Mouse (Mus musculus) hindbrain, embryonic 15.5 days (tissue): ENCODE data around the gene Mcat. TPM values are rescaled to one million over a fixed set of nuclear protein-coding genes. Genes with fewer than 3 reads are reported as not detected.

Source experiments
- ATAC-seq: fragments of 200-750 bp; cut with Nextera tagmentation; 2 replicates; pipeline ENCODE4 v1.8.0; 2017; ENCODE audit warnings: low read depth, moderate number of reproducible peaks, moderate TSS enrichment; ENCODE audit not compliant: low FRiP score
- H3K27ac ChIP-seq: fragments of 300-500 bp; sonication (generic); replicated peaks from 2 replicates; pipeline ENCODE4 v1.5.1; 2015; ENCODE audit warnings: mild to moderate bottlenecking, inconsistent platforms
- H3K27me3 ChIP-seq: fragments of 300-500 bp; sonication (generic); 2 replicates; pipeline ENCODE4 v1.6.1; 2015; ENCODE audit warnings: control low read depth, inconsistent platforms
- H3K36me3 ChIP-seq: fragments of 300-500 bp; sonication (generic); 2 replicates; pipeline ENCODE4 v1.6.1; 2015; ENCODE audit warnings: control low read depth, inconsistent platforms
- H3K4me1 ChIP-seq: fragments of 300-500 bp; sonication (generic); replicated peaks from 2 replicates; pipeline ENCODE4 v1.6.1; 2015; ENCODE audit warnings: control low read depth, inconsistent platforms
- H3K4me2 ChIP-seq: fragments of 300-500 bp; sonication (generic); 2 replicates; pipeline ENCODE4 v1.6.1; 2015; ENCODE audit warnings: moderate library complexity, mild to moderate bottlenecking, inconsistent platforms
- H3K4me3 ChIP-seq: fragments of 300-500 bp; sonication (generic); 2 replicates; pipeline ENCODE4 v1.5.1; 2015; ENCODE audit warnings: mild to moderate bottlenecking, inconsistent platforms
- H3K9ac ChIP-seq: fragments of 300-500 bp; sonication (generic); 2 replicates; pipeline ENCODE4 v1.6.1; 2015; ENCODE audit warnings: inconsistent platforms
- H3K9me3 ChIP-seq: fragments of 300-500 bp; sonication (generic); 2 replicates; pipeline ENCODE4 v1.6.1; 2016; ENCODE audit warnings: control low read depth, inconsistent platforms
- WGBS: fragments of 180-500 bp; shearing (Covaris S2); methylation state at CpG from one replicate; pipeline ENCODE4 v1.1.7; 2015; 5-methylcytosine and 5-hydroxymethylcytosine counted together
- polyA plus RNA-seq: library from polyadenylated mRNA; unstranded; fragments of >200 nt; fragmentation: Nextera tagmentation; extraction: Ambion mirVana; gene quantifications from 2 replicates; pipeline ENCODE4 v1.2.1, GENCODE M21; 2015

Mcat gene
- polyA plus RNA-seq, 1 experiment from 2014 or later = 33.1 TPM

DNA sequence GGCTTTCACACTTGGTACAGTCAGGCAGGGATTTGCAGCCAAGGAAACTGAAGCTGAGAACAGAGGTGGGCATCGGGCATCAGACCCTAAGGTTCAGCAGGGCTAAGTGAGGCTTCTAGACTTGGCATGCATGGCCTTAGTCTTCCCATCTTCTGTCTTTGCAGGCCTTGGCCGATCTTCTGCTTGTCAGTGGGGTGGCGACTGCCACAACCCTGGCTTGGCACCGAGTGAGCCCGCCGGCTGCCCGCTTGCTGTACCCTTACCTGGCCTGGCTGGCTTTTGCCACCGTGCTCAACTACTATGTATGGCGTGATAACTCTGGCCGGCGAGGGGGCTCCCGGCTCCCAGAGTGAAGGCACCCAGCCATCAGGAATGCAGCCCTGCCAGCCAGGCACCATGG is 10.0 kb upstream of the Mcat start:
- 96% methylated on average over 12 of the region's 12 CpGs for WGBS
- Histone ChIP-seq H3K27ac (no peak overlapping the region), H3K4me3 (no peak overlapping the region), H3K9me3 (no peaks in the 10 kb centered on the region), H3K4me1 (no peaks in the 10 kb centered on the region), H3K36me3 (peaks cover 27% of the 10 kb centered on the region), H3K27me3 (no peaks in the 10 kb centered on the region), H3K4me2 (no peak overlapping the region), H3K9ac (no peak overlapping the region)
- ATAC-seq = no peak

- Histone ChIP-seq H3K27ac (no peak overlapping the region), H3K4me3 (no peak overlapping the region), H3K4me1 (no peaks in the 10 kb centered on the region), H3K9me3 (no peaks in the 10 kb centered on the region), H3K4me2 (no peak overlapping the region), H3K27me3 (no peaks in the 10 kb centered on the region), H3K36me3 (peaks cover 14% of the 10 kb centered on the region), H3K9ac (no peak overlapping the region)
- 0 out of 2 replicates have a peak, but pooled peaks have one; percentile 3 for ATAC-seq
- 88% methylated on average over 4 of the region's 4 CpGs for WGBS
Measured at GRCm38 (mm10) chr15:83572132-83572531, 8.5 kb upstream of the Mcat start.

GRCm38 (mm10) chr15:83571636-83572035 is 8.0 kb upstream of the Mcat start:
- Histone ChIP-seq H3K4me3 (no peak overlapping the region), H3K27ac (no peak overlapping the region), H3K9ac (no peak overlapping the region), H3K27me3 (no peaks in the 10 kb centered on the region), H3K9me3 (no peaks in the 10 kb centered on the region), H3K4me2 (no peak overlapping the region), H3K4me1 (no peaks in the 10 kb centered on the region), H3K36me3 (peaks cover 10% of the 10 kb centered on the region)
- 89% methylated on average over 5 of the region's 5 CpGs for WGBS
- peak; percentile 4; the same call in 1 of the 2 replicates for ATAC-seq

DNA sequence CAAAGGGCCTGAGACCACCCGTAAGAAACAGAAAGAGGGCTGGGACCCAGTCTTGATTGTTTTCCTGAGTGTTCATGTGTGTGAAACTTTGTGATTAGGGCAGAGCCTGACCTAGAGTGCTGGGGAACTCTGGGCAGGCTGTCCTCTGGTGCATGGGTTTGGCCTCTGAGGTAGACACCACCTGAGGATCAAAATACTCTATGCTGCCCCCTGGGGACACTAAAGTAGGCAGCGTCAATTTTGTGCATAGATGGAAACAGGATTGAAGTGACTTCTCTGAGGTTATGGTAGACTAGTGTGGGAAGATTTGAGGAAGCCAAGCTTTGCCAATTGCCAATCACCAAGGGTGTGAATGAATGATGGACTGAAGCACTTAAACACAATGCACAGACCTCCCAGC is 7.1 kb upstream of the Mcat start:
- ATAC-seq = no peak
- 77% methylated on average over 2 of the region's 2 CpGs for WGBS
- H3K9me3 ChIP-seq = no peaks in the 10 kb centered on the region

DNA sequence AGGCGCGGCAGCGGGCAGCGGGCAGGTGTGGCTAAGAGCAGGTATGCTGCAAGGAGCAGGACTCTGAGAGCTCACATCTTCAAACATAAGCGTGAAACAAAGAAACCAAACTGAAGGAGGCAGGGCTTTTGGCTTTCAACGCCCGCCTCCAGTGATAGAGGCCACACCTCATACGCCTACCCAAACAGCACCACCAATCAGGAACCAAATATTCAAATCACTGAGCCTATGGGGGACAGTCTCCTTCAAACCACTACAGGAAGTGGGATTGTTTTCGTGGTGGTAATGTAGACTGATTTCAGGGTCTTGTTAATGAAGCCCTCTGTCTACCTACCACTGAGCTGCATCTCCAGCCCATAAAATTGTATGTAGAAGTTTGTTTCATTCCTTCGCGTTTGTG is 6.1 kb upstream of the Mcat start:
- no peaks in the 10 kb centered on the region for H3K9me3 ChIP-seq
- H3K4me2 ChIP-seq = no peak overlapping the region
- no peak overlapping the region for H3K9ac ChIP-seq
- H3K4me3 ChIP-seq = no peak overlapping the region
- H3K36me3 ChIP-seq = no peaks in the 10 kb centered on the region
- no peak overlapping the region for H3K27ac ChIP-seq
- no peaks in the 10 kb centered on the region for H3K4me1 ChIP-seq
- 58% methylated on average over 11 of the region's 11 CpGs for WGBS
- no peak for ATAC-seq
- peaks cover 5% of the 10 kb centered on the region; the same call in 1 of the 2 replicates for H3K27me3 ChIP-seq

More for the DNA sequence above, 7.1 kb upstream of the Mcat start:
- no peak overlapping the region for H3K4me2 ChIP-seq
- H3K9ac ChIP-seq = no peak overlapping the region
- peaks cover under 1% of the 10 kb centered on the region; the same call in 1 of the 2 replicates for H3K36me3 ChIP-seq
- H3K27ac ChIP-seq = no peak overlapping the region
- H3K4me3 ChIP-seq = no peak overlapping the region
- no peaks in the 10 kb centered on the region for H3K27me3 ChIP-seq
- H3K4me1 ChIP-seq = no peaks in the 10 kb centered on the region

DNA sequence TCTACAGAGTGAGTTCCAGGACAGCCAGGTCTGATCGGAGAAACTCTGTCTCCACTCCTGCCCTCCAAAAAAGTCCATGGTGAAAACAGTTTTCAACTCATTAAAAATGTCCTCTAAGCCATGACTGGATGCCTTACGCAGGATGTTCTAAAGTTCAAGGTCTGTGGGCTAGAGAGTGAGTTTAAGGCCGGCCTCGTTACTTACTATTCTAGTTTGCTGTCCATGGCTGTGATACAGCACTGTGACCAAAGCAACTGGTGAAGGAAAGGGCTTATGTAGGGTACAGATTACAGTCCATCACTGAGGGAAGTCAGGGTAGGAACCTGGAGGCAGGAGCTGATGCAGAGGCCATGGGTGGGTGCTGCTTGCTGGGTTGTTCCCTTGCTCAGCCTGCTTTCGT is 5.0 kb upstream of the Mcat start:
- H3K36me3 ChIP-seq = no peaks in the 10 kb centered on the region
- no peaks in the 10 kb centered on the region for H3K9me3 ChIP-seq
- no peak overlapping the region for H3K9ac ChIP-seq
- 95% methylated on average over 5 of the region's 5 CpGs for WGBS
- peaks cover 11% of the 10 kb centered on the region for H3K4me1 ChIP-seq
- no peak overlapping the region for H3K27ac ChIP-seq
- no peak overlapping the region for H3K4me3 ChIP-seq
- no peak overlapping the region for H3K4me2 ChIP-seq
- no peak for ATAC-seq
- peaks cover 14% of the 10 kb centered on the region; the same call in 1 of the 2 replicates for H3K27me3 ChIP-seq

DNA sequence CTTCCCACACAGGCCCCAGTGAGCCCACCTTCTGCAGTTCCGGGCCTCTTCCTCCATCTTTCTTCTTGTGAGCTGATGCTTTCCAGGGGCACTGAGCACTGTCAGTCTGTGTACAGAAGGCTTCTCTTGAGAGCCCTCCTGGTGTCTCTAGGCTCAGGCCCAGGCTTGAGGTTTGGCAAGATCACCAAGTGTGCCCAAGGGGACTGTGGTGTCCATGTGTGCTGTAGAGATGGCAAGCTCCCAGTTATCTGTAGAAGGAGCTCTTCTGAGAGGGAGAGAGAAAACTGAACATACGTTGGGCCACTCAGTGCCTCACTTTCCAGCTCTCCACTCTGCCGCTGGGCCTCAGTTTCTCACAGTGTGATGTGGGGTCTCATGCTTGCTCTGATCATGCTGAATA is 4.1 kb upstream of the Mcat start:
- no peaks in the 10 kb centered on the region for H3K36me3 ChIP-seq
- H3K9ac ChIP-seq = no peak overlapping the region
- H3K4me3 ChIP-seq = no peak overlapping the region
- no peak for ATAC-seq
- peaks cover 16% of the 10 kb centered on the region; the same call in 1 of the 2 replicates for H3K27me3 ChIP-seq
- 87% methylated on average over 3 of the region's 3 CpGs for WGBS
- no peak overlapping the region for H3K27ac ChIP-seq
- H3K4me2 ChIP-seq = no peak overlapping the region
- H3K4me1 ChIP-seq = peaks cover 15% of the 10 kb centered on the region
- H3K9me3 ChIP-seq = no peaks in the 10 kb centered on the region

- peaks cover 19% of the 10 kb centered on the region for H3K4me1 ChIP-seq
- ATAC-seq = no peak
- H3K9me3 ChIP-seq = no peaks in the 10 kb centered on the region
- no peak overlapping the region for H3K4me3 ChIP-seq
- no peaks in the 10 kb centered on the region for H3K36me3 ChIP-seq
- H3K27me3 ChIP-seq = peaks cover 23% of the 10 kb centered on the region
- no peak overlapping the region for H3K9ac ChIP-seq
- WGBS = 73% methylated on average over 5 of the region's 5 CpGs
- H3K27ac ChIP-seq = no peak overlapping the region
- H3K4me2 ChIP-seq = no peak overlapping the region
Measured at GRCm38 (mm10) chr15:83566006-83566405, 2.4 kb upstream of the Mcat start.

GRCm38 (mm10) chr15:83565434-83565833 is 1.8 kb upstream of the Mcat start:
- no peak overlapping the region for H3K9ac ChIP-seq
- ATAC-seq = no peak
- H3K36me3 ChIP-seq = no peaks in the 10 kb centered on the region
- H3K4me2 ChIP-seq = no peak overlapping the region
- H3K9me3 ChIP-seq = no peaks in the 10 kb centered on the region
- 88% methylated on average over 3 of the region's 3 CpGs for WGBS
- H3K27ac ChIP-seq = no peak overlapping the region
- H3K27me3 ChIP-seq = peaks cover 23% of the 10 kb centered on the region
- H3K4me3 ChIP-seq = no peak overlapping the region
- peaks cover 19% of the 10 kb centered on the region for H3K4me1 ChIP-seq

GRCm38 (mm10) chr15:83563857-83564651 is 467 bp upstream of the Mcat start:
- H3K9ac ChIP-seq = peak overlapping the region; percentile 18
- H3K9me3 ChIP-seq = no peaks in the 10 kb centered on the region

DNA sequence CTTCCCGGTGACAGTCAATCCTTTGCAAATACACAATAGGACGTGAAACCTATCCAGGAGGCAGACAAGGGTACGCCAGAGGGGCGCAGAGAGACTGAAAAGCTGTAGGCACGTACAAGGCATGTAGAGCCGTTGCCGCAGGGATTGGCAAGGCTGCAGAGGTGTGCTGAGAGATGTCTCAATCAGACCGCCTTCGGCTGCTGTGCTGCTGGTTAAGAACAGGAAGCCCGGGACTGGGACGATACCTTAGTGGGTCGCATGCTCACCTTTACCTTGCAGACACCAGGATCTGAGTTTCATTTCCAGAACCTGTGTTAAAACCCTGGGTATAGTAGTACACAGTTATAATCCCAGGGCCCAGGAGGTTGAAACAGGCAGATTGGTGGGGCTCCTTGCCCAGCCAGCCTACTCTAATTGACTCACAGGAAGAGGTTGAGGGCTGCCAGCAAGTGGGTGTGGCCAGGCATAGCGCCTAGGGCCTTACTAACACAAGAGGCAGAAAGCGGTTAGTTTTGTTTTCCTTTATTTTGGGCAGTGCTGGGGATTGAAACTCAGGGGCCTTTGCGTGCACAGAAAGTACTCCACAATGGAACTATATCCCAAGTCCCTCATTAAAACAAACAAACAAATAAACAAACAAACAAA is 839 bp downstream of the Mcat start:
- 43% methylated on average over 15 of the region's 15 CpGs for WGBS
- Histone ChIP-seq H3K36me3 (no peaks in the 10 kb centered on the region), H3K4me1 (peaks cover 19% of the 10 kb centered on the region), H3K9me3 (no peaks in the 10 kb centered on the region), H3K27ac (no peak overlapping the region), H3K27me3 (peaks cover 23% of the 10 kb centered on the region), H3K9ac (no peak overlapping the region), H3K4me3 (no peak overlapping the region), H3K4me2 (peak overlapping the region; percentile 67)
- ATAC-seq = no peak

More at GRCm38 (mm10) chr15:83563857-83564651, 467 bp upstream of the Mcat start:
- WGBS = 2% methylated on average over 27 of the region's 27 CpGs
- peak overlapping the region; percentile 67 for H3K4me2 ChIP-seq
- H3K27me3 ChIP-seq = peaks cover 23% of the 10 kb centered on the region
- H3K4me3 ChIP-seq = peak overlapping the region; percentile 35
- H3K36me3 ChIP-seq = no peaks in the 10 kb centered on the region
- H3K27ac ChIP-seq = no peak overlapping the region
- 0 out of 2 replicates have a peak, but pooled peaks have one; percentile 23 for ATAC-seq
- H3K4me1 ChIP-seq = peaks cover 19% of the 10 kb centered on the region

GRCm38 (mm10) chr15:83560941-83561477 is 2.6 kb downstream of the Mcat start:
- no peak overlapping the region for H3K4me3 ChIP-seq
- 58% methylated on average over 5 of the region's 5 CpGs for WGBS
- H3K4me2 ChIP-seq = no peak overlapping the region
- no peaks in the 10 kb centered on the region for H3K9me3 ChIP-seq
- H3K4me1 ChIP-seq = peaks cover 20% of the 10 kb centered on the region
- no peak overlapping the region for H3K9ac ChIP-seq
- no peaks in the 10 kb centered on the region for H3K36me3 ChIP-seq
- H3K27me3 ChIP-seq = peaks cover 23% of the 10 kb centered on the region
- ATAC-seq = no peak
- no peak overlapping the region for H3K27ac ChIP-seq
